Mouse (Mus musculus) urinary bladder, postnatal 0 days (tissue): ENCODE data around the gene Gtf2a1. TPM values are rescaled to one million over a fixed set of nuclear protein-coding genes. Genes with fewer than 3 reads are reported as not detected.

ENCODE experiments used
- polyA plus RNA-seq: library from polyadenylated mRNA; unstranded; fragments of >200 nt; fragmentation: Nextera tagmentation; extraction: Ambion mirVana; gene quantifications from 2 replicates; pipeline ENCODE4 v1.2.1, GENCODE M21; 2015

Gene Gtf2a1
- 17.2 and 20.3 TPM in 2 replicates for polyA plus RNA-seq

DNA sequence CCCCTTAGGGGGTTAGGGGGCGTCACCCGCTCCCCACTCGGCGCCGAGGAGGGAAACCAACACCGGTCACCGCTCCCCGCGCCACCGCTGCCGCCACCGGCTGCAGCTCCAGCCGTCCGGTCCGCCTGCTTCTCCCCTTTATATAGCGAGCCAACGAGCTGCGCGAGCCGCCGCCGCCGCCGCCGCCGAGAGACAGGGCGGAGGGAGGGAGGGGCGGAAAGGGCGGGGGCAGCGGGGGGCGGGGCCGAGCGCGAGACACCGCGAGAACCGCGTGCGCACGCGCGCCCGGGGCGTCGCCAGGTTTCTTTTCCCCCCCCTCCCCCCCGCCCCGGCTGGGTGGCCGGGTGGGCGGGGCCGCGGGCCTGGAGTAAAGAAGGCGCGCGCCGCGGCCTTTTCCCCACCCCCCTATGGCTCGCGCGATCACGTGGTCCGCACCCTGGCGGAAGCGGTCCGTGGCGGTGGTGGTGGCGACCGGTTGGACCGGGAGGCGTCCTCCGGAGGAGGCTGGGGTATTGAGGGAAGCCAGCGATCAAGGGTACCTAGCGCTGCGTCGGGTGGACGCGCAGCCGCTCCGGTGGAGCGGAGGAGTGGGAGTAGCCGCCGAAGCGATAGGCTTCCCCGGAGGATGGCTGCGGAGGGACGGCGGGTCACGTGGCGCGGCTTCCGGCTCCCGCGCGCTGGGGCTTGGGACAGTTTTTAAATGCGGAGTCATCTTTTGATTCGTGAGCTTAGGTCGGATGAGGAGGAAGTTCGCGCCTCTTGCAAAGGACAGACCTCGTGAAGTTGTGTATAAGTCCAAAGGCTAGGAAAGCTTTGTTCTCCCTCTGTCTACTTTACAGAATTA is at the start of gene Gtf2a1:
Gene Gtf2a1 (minus strand): TSS at position 641 of the 844 bp plus-strand sequence.

Other genes starting within 250 kb of the Gtf2a1 start
- 2.0 and 2.2 TPM in 2 replicates for gene Cep128, start 206.1 kb downstream of the Gtf2a1 start, polyA plus RNA-seq
- 0.04 and 0.08 TPM in 2 replicates for gene Tshr, start 205.9 kb downstream of the Gtf2a1 start, polyA plus RNA-seq
- gene Ston2, start 197.9 kb upstream of the Gtf2a1 start, polyA plus RNA-seq = 3.7 and 4.2 TPM in 2 replicates